In the genomic region with DNA sequence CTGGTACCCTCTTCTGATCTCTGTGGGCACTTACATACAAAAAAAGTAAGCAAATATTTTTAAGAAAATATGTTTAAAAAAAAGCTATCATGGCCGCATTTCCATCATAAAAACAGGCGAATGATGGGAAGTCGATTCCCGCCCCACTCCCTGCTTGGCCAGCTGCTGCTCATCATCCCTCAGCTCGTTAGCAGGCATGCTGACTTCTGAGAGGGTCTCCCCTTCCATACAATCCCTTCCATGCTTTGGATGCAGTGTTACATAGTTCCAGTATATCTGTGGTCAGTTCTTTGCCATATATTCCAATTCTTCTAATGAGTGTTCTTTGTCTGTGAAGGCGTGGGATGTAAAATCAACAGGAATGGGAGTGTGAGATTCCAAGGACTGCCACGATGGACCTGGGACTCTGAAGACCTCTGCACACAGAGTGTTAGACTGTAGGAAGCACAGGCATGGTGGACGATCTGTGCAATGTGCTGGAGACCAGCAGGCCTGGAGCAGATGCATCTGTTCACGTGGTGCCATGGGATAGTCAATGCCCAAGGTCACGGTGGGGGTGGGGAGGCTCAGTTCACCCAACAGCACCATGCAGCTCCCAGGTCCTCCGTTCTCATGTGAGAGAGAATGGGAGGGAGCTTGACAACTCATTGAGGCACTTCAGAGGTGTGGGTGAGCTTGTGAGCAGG, we compare ENCODE assay signal across 34 mouse cellular contexts. TPM values are rescaled to one million over a fixed set of nuclear protein-coding genes. Genes with fewer than 3 reads are reported as not detected.
"Had no signal": no experiment of that assay in that cellular context is flagged by ENCODE, and none has a peak within 500 bp of the region (broad histone marks: within the 10 kb centered on the region; RNA-seq: fewer than 3 reads in every experiment).

No protein-coding gene starts in this region.

- H3K9me3 ChIP-seq: heart, embryonic 13.5 days; heart, embryonic 15.5 days; hindbrain, embryonic 10.5 days; hindbrain, embryonic 12.5 days; intestine, embryonic 15.5 days; limb, embryonic 10.5 days; limb, embryonic 12.5 days had no signal

- DNase-seq: forebrain, postnatal 0 days; gastrocnemius, adult 2 months; gastrocnemius, postnatal 10 days; gastrocnemius, postnatal 25 days; heart, adult 2 months; heart, postnatal 14 days; heart, postnatal 4 days; kidney, adult 18-20 months; kidney, adult 8-10 months; kidney, postnatal 10 days; kidney, postnatal 25 days; kidney, postnatal 4 days had no signal

- ATAC-seq: forebrain, postnatal 0 days; hindbrain, embryonic 16.5 days; inflammation-experienced regulatory T-cells, adult 6 months; intestine, embryonic 15.5 days; intestine, postnatal 0 days had no signal

- H3K27me3 ChIP-seq: heart, embryonic 13.5 days; heart, embryonic 15.5 days; hindbrain, embryonic 12.5 days; intestine, embryonic 15.5 days; limb, embryonic 12.5 days had no signal

- H3K4me2 ChIP-seq: heart, embryonic 11.5 days; heart, embryonic 13.5 days; heart, embryonic 15.5 days; hindbrain, embryonic 12.5 days; hindbrain, embryonic 14.5 days; intestine, embryonic 15.5 days; limb, embryonic 12.5 days had no signal

- H3K9ac ChIP-seq: forebrain, postnatal 0 days; heart, embryonic 13.5 days; heart, embryonic 15.5 days; hindbrain, embryonic 12.5 days; hindbrain, embryonic 14.5 days; intestine, embryonic 15.5 days; limb, embryonic 12.5 days had no signal

- H3K4me3 ChIP-seq: gastrocnemius, adult 2 months; heart, adult 2 months; heart, embryonic 13.5 days; heart, embryonic 15.5 days; hindbrain, embryonic 10.5 days; hindbrain, embryonic 12.5 days; intestine, embryonic 15.5 days; layer of hippocampus, adult 2 months; left cerebral cortex, adult 2 months; limb, embryonic 10.5 days; limb, embryonic 12.5 days had no signal

- H3K27ac ChIP-seq: gastrocnemius, adult 2 months; heart, adult 2 months; heart, embryonic 13.5 days; heart, embryonic 15.5 days; hindbrain, embryonic 10.5 days; hindbrain, embryonic 12.5 days; hindbrain, embryonic 14.5 days; intestine, embryonic 15.5 days; layer of hippocampus, adult 2 months; left cerebral cortex, adult 2 months; limb, embryonic 10.5 days; limb, embryonic 12.5 days had no signal

- H3K4me1 ChIP-seq: heart, embryonic 13.5 days; heart, embryonic 15.5 days; hindbrain, embryonic 10.5 days; hindbrain, embryonic 12.5 days; intestine, embryonic 15.5 days; limb, embryonic 12.5 days had no signal

- H3K36me3 ChIP-seq: heart, embryonic 13.5 days; heart, embryonic 15.5 days; hindbrain, embryonic 10.5 days; hindbrain, embryonic 12.5 days; intestine, embryonic 15.5 days; limb, embryonic 10.5 days; limb, embryonic 12.5 days had no signal

RNA-seq across cellular contexts. Expression of gene Guca2b, which starts 42.7 kb away (rescaled TPM):
- total RNA-seq: forebrain, postnatal 0 days; gastrocnemius, adult 2 months; gastrocnemius, postnatal 10 days; gastrocnemius, postnatal 25 days; gastrocnemius, postnatal 4 days; granulocyte monocyte progenitor cell, adult 5-6 weeks; heart, postnatal 14 days; layer of hippocampus, adult 2 months; layer of hippocampus, postnatal 10 days; layer of hippocampus, postnatal 25 days; left cerebral cortex, adult 2 months; left cerebral cortex, postnatal 14 days; left cerebral cortex, postnatal 36 days had no signal
- polyA plus RNA-seq: forebrain, postnatal 0 days; heart, embryonic 11.5 days; heart, embryonic 13.5 days; heart, embryonic 15.5 days; heart, postnatal 0 days; hindbrain, embryonic 10.5 days; hindbrain, embryonic 12.5 days; hindbrain, embryonic 14.5 days; hindbrain, embryonic 16.5 days; inflammation-experienced regulatory T-cells, adult 6 months; limb, embryonic 10.5 days; limb, embryonic 12.5 days; limb, embryonic 14.5 days had no signal
